Mouse (Mus musculus): ENCODE measurements around the gene Hspb3.

- TF ChIP-seq POLR2A (IDR thresholded peaks at IDR 0.05; ENCODE audit: borderline replicate concordance, extremely low read depth, insufficient read depth, insufficient read length, poor library complexity, severe bottlenecking), result no peak
- no peak for TF ChIP-seq CTCF (IDR thresholded peaks at IDR 0.05; ENCODE audit: borderline replicate concordance, extremely low read depth, insufficient read depth, insufficient read length)
Measured at GRCm38 (mm10) chr13:113635799-113636222, 27.7 kb downstream of the Hspb3 start.
